ENCODE assay signal across 22 mouse cellular contexts in the genomic region with DNA sequence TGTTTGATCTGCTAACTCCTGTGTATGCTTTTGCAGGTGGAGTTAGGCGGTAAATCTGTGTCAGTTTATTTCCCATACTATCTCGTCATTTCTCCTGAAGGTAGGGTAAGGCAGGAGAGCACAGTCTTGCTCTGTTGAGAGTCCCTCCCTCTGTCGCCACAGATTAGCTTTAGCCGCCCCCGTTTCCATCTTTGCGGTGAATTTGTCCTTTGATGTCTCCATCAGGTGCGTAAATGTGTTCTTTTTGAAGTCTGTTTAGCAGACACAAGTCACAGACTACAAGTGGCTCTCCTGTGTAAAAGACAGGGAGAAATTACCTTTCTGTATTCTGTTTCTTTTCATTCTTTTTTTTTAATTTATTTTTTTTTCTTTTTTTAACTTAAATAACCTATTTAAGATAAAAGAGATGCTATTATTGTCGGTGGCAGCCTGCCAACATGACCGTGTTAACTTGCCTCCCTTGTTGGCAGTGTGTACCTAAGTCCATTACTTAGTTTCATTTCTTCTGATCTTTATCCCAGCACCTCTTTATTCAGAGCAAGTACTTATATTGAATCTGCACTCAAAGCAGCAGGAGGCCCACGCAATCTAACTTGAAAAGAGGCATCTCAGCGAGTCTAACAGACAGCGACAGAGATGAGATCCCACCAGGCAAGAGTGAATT. TPM values are rescaled to one million over a fixed set of nuclear protein-coding genes. Genes with fewer than 3 reads are reported as not detected.
DNase-seq lines count a peak whose midpoint lies in the region; ATAC-seq and TF ChIP-seq lines count a peak whose summit lies in the region.
"Had no signal": no experiment of that assay in that cellular context is flagged by ENCODE, and none has a peak within 500 bp of the region (broad histone marks: within the 10 kb centered on the region; RNA-seq: fewer than 3 reads in every experiment).

No protein-coding gene starts in this region.

- H3K27ac ChIP-seq in forebrain, embryonic 12.5 days: no peak overlapping the region
- no peak overlapping the region for H3K27ac ChIP-seq in forebrain, embryonic 15.5 days (replicated peaks)
- H3K27ac ChIP-seq in midbrain, embryonic 14.5 days (replicated peaks; ENCODE audit: low read depth, low read length): no peak overlapping the region
- no peak overlapping the region for H3K27ac ChIP-seq in midbrain, postnatal 0 days (ENCODE audit: low read depth, low read length)
- H3K27ac ChIP-seq in intestine, embryonic 15.5 days: no peak overlapping the region
- H3K27ac ChIP-seq: embryonic facial prominence, embryonic 13.5 days; heart, embryonic 13.5 days; limb, embryonic 13.5 days; liver, embryonic 14.5 days had no signal

- peak; percentile 36 for DNase-seq in midbrain, embryonic 14.5 days
- DNase-seq in midbrain, postnatal 0 days (ENCODE audit: low spot score): no peak
- peak; percentile 56 for DNase-seq in brain, embryonic 14.5 days (ENCODE audit: low read depth)
- no peak for DNase-seq in adrenal gland, adult (ENCODE audit: inconsistent age in 2 of 2, low spot score in 1 of 2)
- DNase-seq in right cerebral cortex, postnatal 4 days: no peak
- DNase-seq: adrenal gland, postnatal 14 days; cerebellum, adult 2 months; heart, postnatal 36 days; kidney, adult 9 months; kidney, postnatal 36 days; layer of hippocampus, adult 9-11 months; thymus, adult 2 months had no signal

- WGBS in forebrain, embryonic 12.5 days: 70% methylated on average over 12 of the region's 12 CpGs
- WGBS in forebrain, embryonic 15.5 days: 52% methylated on average over 12 of the region's 12 CpGs
- 55% methylated on average over 12 of the region's 12 CpGs for WGBS in midbrain, embryonic 14.5 days
- WGBS in midbrain, postnatal 0 days: 45% methylated on average over 12 of the region's 12 CpGs
- 68% methylated on average over 12 of the region's 12 CpGs for WGBS in intestine, embryonic 15.5 days

- no peaks in the 10 kb centered on the region for H3K36me3 ChIP-seq in forebrain, embryonic 12.5 days (replicated peaks)
- H3K36me3 ChIP-seq in forebrain, embryonic 15.5 days: no peaks in the 10 kb centered on the region
- H3K36me3 ChIP-seq in midbrain, embryonic 14.5 days (ENCODE audit: control insufficient read depth, insufficient read depth, low read length): no peaks in the 10 kb centered on the region
- H3K36me3 ChIP-seq in midbrain, postnatal 0 days (ENCODE audit: insufficient read depth, low read length): no peaks in the 10 kb centered on the region
- H3K36me3 ChIP-seq in intestine, embryonic 15.5 days: no peaks in the 10 kb centered on the region
- H3K36me3 ChIP-seq: embryonic facial prominence, embryonic 13.5 days; heart, embryonic 13.5 days; limb, embryonic 13.5 days had no signal

- H3K27me3 ChIP-seq in forebrain, embryonic 12.5 days: no peaks in the 10 kb centered on the region
- no peaks in the 10 kb centered on the region for H3K27me3 ChIP-seq in forebrain, embryonic 15.5 days
- no peaks in the 10 kb centered on the region for H3K27me3 ChIP-seq in midbrain, embryonic 14.5 days (ENCODE audit: control insufficient read depth, insufficient read depth, low read length)
- H3K27me3 ChIP-seq in midbrain, postnatal 0 days (ENCODE audit: insufficient read depth, low read length): no peaks in the 10 kb centered on the region
- no peaks in the 10 kb centered on the region for H3K27me3 ChIP-seq in intestine, embryonic 15.5 days (replicated peaks)
- H3K27me3 ChIP-seq: embryonic facial prominence, embryonic 13.5 days; heart, embryonic 13.5 days; limb, embryonic 13.5 days had no signal

- H3K4me1 ChIP-seq in forebrain, embryonic 12.5 days: no peaks in the 10 kb centered on the region
- peaks cover 3% of the 10 kb centered on the region; the same call in 1 of the 2 replicates for H3K4me1 ChIP-seq in forebrain, embryonic 15.5 days
- H3K4me1 ChIP-seq in midbrain, embryonic 14.5 days (ENCODE audit: control insufficient read depth, insufficient read depth, low read length): no peaks in the 10 kb centered on the region
- no peaks in the 10 kb centered on the region for H3K4me1 ChIP-seq in midbrain, postnatal 0 days (ENCODE audit: insufficient read depth, low read length)
- H3K4me1 ChIP-seq in intestine, embryonic 15.5 days (replicated peaks): no peaks in the 10 kb centered on the region
- H3K4me1 ChIP-seq: embryonic facial prominence, embryonic 13.5 days; heart, embryonic 13.5 days had no signal

- H3K9me3 ChIP-seq in forebrain, embryonic 12.5 days: no peaks in the 10 kb centered on the region
- H3K9me3 ChIP-seq in forebrain, embryonic 15.5 days: no peaks in the 10 kb centered on the region
- H3K9me3 ChIP-seq in midbrain, embryonic 14.5 days (ENCODE audit: control insufficient read depth, low read length): no peaks in the 10 kb centered on the region
- H3K9me3 ChIP-seq in midbrain, postnatal 0 days (ENCODE audit: low read length): no peaks in the 10 kb centered on the region
- H3K9me3 ChIP-seq in intestine, embryonic 15.5 days: no peaks in the 10 kb centered on the region
- H3K9me3 ChIP-seq: embryonic facial prominence, embryonic 13.5 days; heart, embryonic 13.5 days; limb, embryonic 13.5 days had no signal

- no peak for TF ChIP-seq CTCF in midbrain, postnatal 0 days (IDR thresholded peaks at IDR 0.05)
- TF ChIP-seq CTCF in brain, embryonic 14.5 days (IDR thresholded peaks at IDR 0.05; ENCODE audit: borderline replicate concordance, extremely low read depth, insufficient read depth, insufficient read length): no peak

- no peak overlapping the region for H3K9ac ChIP-seq in forebrain, embryonic 12.5 days
- H3K9ac ChIP-seq in forebrain, embryonic 15.5 days (replicated peaks): no peak overlapping the region
- H3K9ac ChIP-seq in midbrain, embryonic 14.5 days (replicated peaks; ENCODE audit: low read length): no peak overlapping the region
- no peak overlapping the region for H3K9ac ChIP-seq in midbrain, postnatal 0 days (replicated peaks; ENCODE audit: low read length, poor library complexity, severe bottlenecking)
- no peak overlapping the region for H3K9ac ChIP-seq in intestine, embryonic 15.5 days
- H3K9ac ChIP-seq: embryonic facial prominence, embryonic 13.5 days; heart, embryonic 13.5 days; limb, embryonic 13.5 days; liver, embryonic 14.5 days had no signal

- no peak overlapping the region for H3K4me3 ChIP-seq in forebrain, embryonic 12.5 days (replicated peaks)
- no peak overlapping the region for H3K4me3 ChIP-seq in forebrain, embryonic 15.5 days
- no peak overlapping the region for H3K4me3 ChIP-seq in midbrain, embryonic 14.5 days (replicated peaks; ENCODE audit: low read depth, low read length)
- no peak overlapping the region for H3K4me3 ChIP-seq in midbrain, postnatal 0 days (ENCODE audit: low read depth, low read length)
- H3K4me3 ChIP-seq in intestine, embryonic 15.5 days (replicated peaks): no peak overlapping the region
- H3K4me3 ChIP-seq: embryonic facial prominence, embryonic 13.5 days; heart, embryonic 13.5 days; limb, embryonic 13.5 days had no signal

- H3K4me2 ChIP-seq in forebrain, embryonic 12.5 days: no peak overlapping the region
- no peak overlapping the region for H3K4me2 ChIP-seq in forebrain, embryonic 15.5 days (replicated peaks)
- H3K4me2 ChIP-seq in midbrain, embryonic 14.5 days (ENCODE audit: low read length): no peak overlapping the region
- no peak overlapping the region for H3K4me2 ChIP-seq in midbrain, postnatal 0 days (ENCODE audit: low read depth, low read length, poor library complexity, severe bottlenecking)
- H3K4me2 ChIP-seq in intestine, embryonic 15.5 days (replicated peaks): no peak overlapping the region
- H3K4me2 ChIP-seq: embryonic facial prominence, embryonic 13.5 days; heart, embryonic 13.5 days; limb, embryonic 13.5 days had no signal

- no peak for TF ChIP-seq POLR2A in brain, embryonic 14.5 days (IDR thresholded peaks at IDR 0.05; ENCODE audit: borderline replicate concordance, extremely low read depth, insufficient read depth, insufficient read length, poor library complexity, severe bottlenecking)

- 0 out of 2 replicates have a peak, but pooled peaks have one; percentile 30 for ATAC-seq in forebrain, embryonic 12.5 days (ENCODE audit: low FRiP score)
- no peak for ATAC-seq in forebrain, embryonic 15.5 days (replicated peaks)
- ATAC-seq in midbrain, embryonic 14.5 days (ENCODE audit: low FRiP score, low TSS enrichment): no peak
- ATAC-seq in midbrain, postnatal 0 days (ENCODE audit: low FRiP score): no peak
- ATAC-seq in intestine, embryonic 15.5 days: no peak
- ATAC-seq: lung, postnatal 0 days had no signal

RNA-seq across cellular contexts. Expression of gene Csrnp3, which starts 25.5 kb away (rescaled TPM):
- polyA plus RNA-seq in forebrain, embryonic 12.5 days (2016; fragmentation: Nextera tagmentation; extraction: Ambion mirVana): 29.0 and 30.0 TPM in 2 replicates
- 51.2 and 60.5 TPM in 2 replicates for polyA plus RNA-seq in forebrain, embryonic 15.5 days (2015; fragmentation: Nextera tagmentation; extraction: Ambion mirVana)
- 81.0 and 110 TPM in 2 replicates for polyA plus RNA-seq in midbrain, embryonic 14.5 days (2014; fragmentation: Nextera tagmentation; extraction: Ambion mirVana)
- total RNA-seq in midbrain, postnatal 0 days (2014; rRNA removed): 97.1 and 118 TPM in 2 replicates
- 35.6 and 46.5 TPM in 2 replicates for polyA plus RNA-seq in midbrain, postnatal 0 days (2015; fragmentation: Nextera tagmentation; extraction: Ambion mirVana)
- polyA plus RNA-seq in brain, embryonic 14.5 days (2012; rRNA removed): 28.6 and 43.7 TPM in 2 replicates
- 2.7 and 3.0 TPM in 2 replicates for polyA plus RNA-seq in intestine, embryonic 15.5 days (2015; fragmentation: Nextera tagmentation; extraction: Ambion mirVana)
- total RNA-seq: megakaryocyte-erythroid progenitor cell, adult 5-6 weeks; neutrophil, adult 5-6 weeks had no signal

Comparison
In these comparisons a context has a peak if more than half of its experiments do, and no peak if none do; other contexts are left out.
1. DNase-seq: peak in midbrain, embryonic 14.5 days (single experiment) and brain, embryonic 14.5 days (single experiment); none in midbrain, postnatal 0 days (single experiment), adrenal gland, adult (0 of 2) and right cerebral cortex, postnatal 4 days (single experiment).